Mouse (Mus musculus) midbrain, postnatal 0 days (tissue): Measurements from ENCODE around the gene Phactr2. TPM values are rescaled to one million over a fixed set of nuclear protein-coding genes. Genes with fewer than 3 reads are reported as not detected.
"Not testable (repeated sequence)": the region's sequence is repeated elsewhere in the genome, so short reads cannot be mapped to it uniquely, and the experiment has no call there.

ENCODE experiments used
- ATAC-seq: fragments of 200-750 bp; cut with Nextera tagmentation; 2 replicates; pipeline ENCODE4 v1.8.0; 2017; ENCODE audit warnings: moderate number of reproducible peaks, mild to moderate bottlenecking, moderate TSS enrichment, moderate library complexity; ENCODE audit not compliant: low FRiP score
- DNase-seq: peaks from one replicate; pipeline ENCODE4 v3.0.0-alpha.2; 2015; ENCODE audit warnings: low spot score
- H3K27ac ChIP-seq: fragments of 300-500 bp; sonication (generic); 2 replicates; pipeline ENCODE4 v1.5.1; 2014; ENCODE audit warnings: low read depth, mild to moderate bottlenecking, low read length, mixed read lengths
- H3K27me3 ChIP-seq: fragments of 300-500 bp; sonication (generic); 2 replicates; pipeline ENCODE4 v1.6.1; 2014; ENCODE audit warnings: low read length, control low read depth, mixed read lengths; ENCODE audit not compliant: insufficient read depth
- H3K36me3 ChIP-seq: fragments of 300-500 bp; sonication (generic); 2 replicates; pipeline ENCODE4 v1.6.1; 2014; ENCODE audit warnings: low read length, control low read depth, mixed read lengths; ENCODE audit not compliant: insufficient read depth
- H3K4me1 ChIP-seq: fragments of 300-500 bp; sonication (generic); 2 replicates; pipeline ENCODE4 v1.6.1; 2014; ENCODE audit warnings: mild to moderate bottlenecking, control low read depth, antibody characterized with exemption, low read length, mixed read lengths; ENCODE audit not compliant: insufficient read depth
- H3K4me2 ChIP-seq: fragments of 300-500 bp; sonication (generic); 2 replicates; pipeline ENCODE4 v1.6.1; 2014; ENCODE audit warnings: low read depth, mild to moderate bottlenecking, low read length, mixed read lengths; ENCODE audit not compliant: poor library complexity, severe bottlenecking
- H3K4me3 ChIP-seq: fragments of 300-500 bp; sonication (generic); 2 replicates; pipeline ENCODE4 v1.5.1; 2014; ENCODE audit warnings: low read depth, mild to moderate bottlenecking, low read length, moderate library complexity
- H3K9ac ChIP-seq: fragments of 300-500 bp; sonication (generic); replicated peaks from 2 replicates; pipeline ENCODE4 v1.6.1; 2014; ENCODE audit warnings: mild to moderate bottlenecking, low read length, moderate library complexity, mixed read lengths; ENCODE audit not compliant: poor library complexity, severe bottlenecking
- H3K9me3 ChIP-seq: fragments of 300-500 bp; sonication (generic); 2 replicates; pipeline ENCODE4 v1.6.1; 2016; ENCODE audit warnings: low read length, control low read depth
- CTCF ChIP-seq: IDR thresholded peaks from 2 replicates; pipeline ENCODE4 v1.5.1; 2016; ENCODE audit warnings: antibody characterized with exemption, mild to moderate bottlenecking
- WGBS: fragments of 180-500 bp; shearing (Covaris S2); extraction: QIAGEN DNeasy Blood & Tissue Kit; methylation state at CpG from one replicate; pipeline ENCODE4 v1.1.7; 2014; 5-methylcytosine and 5-hydroxymethylcytosine counted together
- polyA plus RNA-seq: library from polyadenylated mRNA; unstranded; fragments of >200 nt; fragmentation: Nextera tagmentation; extraction: Ambion mirVana; gene quantifications from 2 replicates; pipeline ENCODE4 v1.2.1, GENCODE M21; 2015
- total RNA-seq: library from RNA; depleted of rRNA; stranded (reverse); fragments of >200 nt; gene quantifications from 2 replicates; pipeline ENCODE4 v1.2.3, GENCODE M21; 2014

The Phactr2 gene
- total and polyA plus RNA-seq, 2 experiments from 2014 or later = 8.4 to 9.0 TPM

- TF ChIP-seq CTCF = no peak
- no peak for DNase-seq
These were observed 909 bp upstream of the Phactr2 start for GRCm38 (mm10) chr10:13475121-13475520.

DNA sequence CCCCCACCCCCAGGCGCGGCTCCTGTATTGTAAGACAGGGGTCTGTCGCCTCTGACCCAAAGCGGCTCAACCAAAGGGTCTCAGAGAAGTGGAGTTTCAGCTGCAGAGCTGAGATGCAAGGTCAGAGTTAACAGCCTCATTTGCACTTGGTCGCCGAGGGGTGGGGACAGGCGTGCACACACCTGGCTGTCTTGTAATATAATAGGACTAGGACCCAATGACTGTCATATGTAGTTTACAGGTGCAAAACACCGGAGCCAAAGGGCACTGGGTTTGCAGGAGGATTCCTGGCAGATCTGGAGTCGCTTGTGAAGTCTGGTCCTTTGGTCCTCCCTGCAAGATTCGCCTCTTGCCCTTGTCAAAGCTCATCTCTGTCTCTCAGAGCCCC, 350 bp upstream of the Phactr2 start:
- ATAC-seq = peak; percentile 56
- H3K9me3 ChIP-seq = no peaks in the 10 kb centered on the region
- 9% methylated on average over 10 of the region's 10 CpGs for WGBS

More at GRCm38 (mm10) chr10:13475121-13475520, 909 bp upstream of the Phactr2 start:
- Histone ChIP-seq H3K4me1 (no peaks in the 10 kb centered on the region), H3K9me3 (no peaks in the 10 kb centered on the region), H3K9ac (no peak overlapping the region), H3K36me3 (no peaks in the 10 kb centered on the region), H3K4me2 (peak overlapping the region; percentile 99; the same call in 1 of the 2 replicates), H3K27me3 (peaks cover 20% of the 10 kb centered on the region; the same call in 1 of the 2 replicates), H3K27ac (no peak overlapping the region), H3K4me3 (peak overlapping the region; percentile 73; the same call in 1 of the 2 replicates)
- 36% methylated on average over 7 of the region's 7 CpGs for WGBS
- no peak for ATAC-seq

DNA sequence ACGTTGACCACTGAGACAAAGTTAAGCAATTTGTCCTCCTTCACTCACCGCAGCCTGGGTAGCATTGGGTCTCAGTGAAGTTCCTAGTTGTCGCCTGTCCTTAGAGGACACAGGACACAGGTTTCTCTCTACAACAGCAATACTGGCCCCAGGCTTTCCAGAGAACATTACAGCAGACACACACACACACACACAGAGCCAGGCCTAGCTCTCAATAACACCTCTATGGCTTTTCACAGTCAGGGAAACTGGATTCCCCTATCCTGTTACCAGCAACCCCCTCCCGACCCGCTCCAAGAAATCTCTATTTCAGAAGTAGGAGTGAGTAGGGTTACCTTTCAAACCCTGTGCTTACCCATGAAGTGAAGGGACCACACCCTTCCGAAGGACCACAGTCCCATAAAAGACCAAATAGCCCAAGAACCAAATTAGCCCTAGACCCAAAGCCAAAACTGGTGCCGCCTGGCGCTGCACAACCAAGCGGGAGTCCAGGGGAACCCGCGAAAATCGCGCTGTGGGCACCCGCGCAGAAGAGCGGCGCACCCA, 852 bp downstream of the Phactr2 start:
- no peak for TF ChIP-seq CTCF
- Histone ChIP-seq H3K4me1 (no peaks in the 10 kb centered on the region), H3K4me2 (peak overlapping the region; percentile 99), H3K27me3 (peaks cover 20% of the 10 kb centered on the region; the same call in 1 of the 2 replicates), H3K9me3 (no peaks in the 10 kb centered on the region), H3K9ac (peak overlapping the region; percentile 70), H3K4me3 (peak overlapping the region; percentile 73), H3K36me3 (no peaks in the 10 kb centered on the region), H3K27ac (no peak overlapping the region)
- DNase-seq (no peak), ATAC-seq (no peak)
- WGBS = 16% methylated on average over 17 of the region's 17 CpGs

More for the DNA sequence above, 350 bp upstream of the Phactr2 start:
- TF ChIP-seq CTCF = no peak
- H3K4me1 ChIP-seq = no peaks in the 10 kb centered on the region
- peak overlapping the region; percentile 99 for H3K4me2 ChIP-seq
- peak overlapping the region; percentile 70; the same call in 1 of the 2 replicates for H3K9ac ChIP-seq
- H3K4me3 ChIP-seq = peak overlapping the region; percentile 73
- H3K27me3 ChIP-seq = peaks cover 20% of the 10 kb centered on the region; the same call in 1 of the 2 replicates
- DNase-seq = no peak
- no peaks in the 10 kb centered on the region for H3K36me3 ChIP-seq
- no peak overlapping the region for H3K27ac ChIP-seq

GRCm38 (mm10) chr10:13470236-13470635, 4.0 kb downstream of the Phactr2 start:
- H3K36me3 ChIP-seq = no peaks in the 10 kb centered on the region
- H3K4me3 ChIP-seq = no peak overlapping the region
- H3K27ac ChIP-seq = no peak overlapping the region
- 90% methylated on average over 3 of the region's 3 CpGs for WGBS
- no peak overlapping the region for H3K9ac ChIP-seq
- DNase-seq (no peak), ATAC-seq (no peak)
- no peaks in the 10 kb centered on the region for H3K4me1 ChIP-seq
- H3K4me2 ChIP-seq = no peak overlapping the region
- 0 out of 2 replicates have a peak, but pooled peaks cover 11% of the 10 kb centered on the region for H3K27me3 ChIP-seq
- no peak for TF ChIP-seq CTCF
- H3K9me3 ChIP-seq = no peaks in the 10 kb centered on the region

DNA sequence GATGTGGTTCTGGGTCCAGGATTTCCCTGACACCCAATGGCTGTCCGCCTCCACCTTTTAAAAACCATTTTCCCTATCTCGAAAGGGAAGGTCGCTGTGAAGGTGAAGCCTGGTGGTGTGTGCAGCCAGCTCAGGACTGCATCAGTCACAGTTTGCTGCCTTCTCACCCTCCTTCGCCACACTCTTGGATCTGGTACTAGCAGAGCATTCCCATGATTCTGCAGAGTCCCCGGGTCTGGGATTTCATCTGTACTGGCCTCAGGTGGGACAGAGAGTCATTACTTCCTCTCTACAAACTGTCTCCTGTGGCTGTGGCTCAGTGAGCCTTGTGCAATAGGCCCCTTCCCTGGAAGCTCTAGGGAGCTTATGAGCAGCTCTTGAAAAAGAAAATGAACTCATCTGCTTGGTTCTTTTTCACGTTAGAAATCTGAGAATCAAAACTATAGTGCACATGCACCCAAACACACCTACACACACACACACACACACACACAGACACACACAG, 6.1 kb downstream of the Phactr2 start:
- not testable (repeated sequence) for H3K36me3 ChIP-seq, H3K27me3 ChIP-seq, H3K9me3 ChIP-seq, DNase-seq, H3K9ac ChIP-seq, H3K4me1 ChIP-seq, ATAC-seq, H3K4me2 ChIP-seq, H3K4me3 ChIP-seq, H3K27ac ChIP-seq
- WGBS = 86% methylated on average over 6 of the region's 6 CpGs

DNA sequence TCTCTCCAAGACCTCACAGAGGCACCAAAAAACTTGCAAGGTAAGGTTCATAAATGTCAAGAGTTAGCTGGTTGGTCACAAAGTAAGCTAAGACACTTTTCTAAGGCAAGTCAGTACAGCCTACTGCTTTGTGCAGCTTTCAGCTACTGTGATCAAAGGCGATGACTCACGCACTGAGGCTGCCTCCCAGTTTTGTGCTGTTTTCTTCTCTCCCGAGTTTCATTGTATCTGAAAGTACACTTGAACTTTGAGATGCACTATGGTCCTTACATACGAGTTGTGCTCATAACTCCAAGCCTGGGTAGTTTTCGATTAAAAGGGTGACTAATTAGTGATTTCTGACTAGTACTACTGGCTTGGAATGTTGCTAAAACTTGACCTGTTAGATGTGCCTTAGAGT, 7.3 kb downstream of the Phactr2 start:
- Histone ChIP-seq H3K4me2 (no peak overlapping the region), H3K9ac (no peak overlapping the region), H3K4me3 (no peak overlapping the region), H3K9me3 (no peaks in the 10 kb centered on the region), H3K36me3 (no peaks in the 10 kb centered on the region), H3K27ac (no peak overlapping the region), H3K4me1 (no peaks in the 10 kb centered on the region), H3K27me3 (no peaks in the 10 kb centered on the region)
- TF ChIP-seq CTCF = no peak
- DNase-seq (no peak), ATAC-seq (no peak)
- WGBS = 62% methylated on average over 5 of the region's 5 CpGs

DNA sequence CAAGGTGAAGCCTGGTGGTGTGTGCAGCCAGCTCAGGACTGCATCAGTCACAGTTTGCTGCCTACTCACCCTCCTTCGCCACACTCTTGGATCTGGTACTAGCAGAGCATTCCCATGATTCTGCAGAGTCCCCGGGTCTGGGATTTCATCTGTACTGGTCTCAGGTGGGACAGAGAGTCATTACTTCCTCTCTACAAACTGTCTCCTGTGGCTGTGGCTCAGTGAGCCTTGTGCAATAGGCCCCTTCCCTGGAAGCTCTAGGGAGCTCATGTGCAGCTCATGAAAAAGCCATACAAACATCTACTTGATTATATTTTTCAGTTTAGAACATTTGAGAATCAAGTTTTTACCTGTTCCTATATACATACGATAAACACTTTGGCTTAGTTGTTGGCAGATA, 9.9 kb downstream of the Phactr2 start:
- not testable (repeated sequence) for H3K36me3 ChIP-seq, DNase-seq, H3K27me3 ChIP-seq, H3K9ac ChIP-seq, H3K4me3 ChIP-seq, H3K4me2 ChIP-seq, H3K27ac ChIP-seq, H3K9me3 ChIP-seq, H3K4me1 ChIP-seq, ATAC-seq
- 94% methylated on average over 3 of the region's 3 CpGs for WGBS
